In the genomic region with DNA sequence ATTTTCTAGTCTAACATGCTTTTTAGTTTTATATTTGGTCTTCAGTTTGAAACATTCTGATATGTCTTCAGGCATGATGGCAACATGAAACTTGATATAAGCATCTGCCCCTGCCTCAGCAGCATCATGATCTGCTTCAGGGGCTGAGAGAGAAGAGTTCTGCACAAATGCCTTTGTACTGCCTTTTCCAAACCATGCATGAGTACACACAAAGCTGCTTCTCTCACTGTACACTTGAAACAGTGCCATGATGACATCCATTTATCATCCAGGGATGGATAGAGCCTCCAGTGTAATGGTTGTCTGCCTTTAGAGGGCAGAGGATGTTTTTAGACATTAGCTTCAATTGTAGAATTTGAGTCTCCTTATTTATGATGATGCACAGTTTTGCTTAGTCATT, we compare ENCODE assay signal across 13 mouse cellular contexts.
"Had no signal": no experiment of that assay in that cellular context is flagged by ENCODE, and none has a peak within 500 bp of the region (broad histone marks: within the 10 kb centered on the region; RNA-seq: fewer than 3 reads in every experiment).

No protein-coding gene starts in this region.

- H3K27me3 ChIP-seq: limb, embryonic 13.5 days; midbrain, embryonic 12.5 days; neural tube, embryonic 13.5 days had no signal

- H3K4me3 ChIP-seq: limb, embryonic 13.5 days; midbrain, embryonic 12.5 days; myocyte; neural tube, embryonic 13.5 days had no signal

- H3K4me1 ChIP-seq: limb, embryonic 13.5 days; midbrain, embryonic 12.5 days; neural tube, embryonic 13.5 days had no signal

- H3K27ac ChIP-seq: limb, embryonic 13.5 days; liver, embryonic 14.5 days; midbrain, embryonic 12.5 days; neural tube, embryonic 13.5 days had no signal

- H3K4me2 ChIP-seq: limb, embryonic 13.5 days; midbrain, embryonic 12.5 days; neural tube, embryonic 13.5 days had no signal

- H3K9me3 ChIP-seq: limb, embryonic 13.5 days; midbrain, embryonic 12.5 days; neural tube, embryonic 13.5 days had no signal

- ATAC-seq: intestine, embryonic 16.5 days had no signal

- DNase-seq: kidney, postnatal 10 days; left cerebral cortex, postnatal 4 days; lung, adult 18-20 months; right cerebral cortex, postnatal 4 days; spleen, adult 18-20 months; thymus, adult 18-20 months; thymus, postnatal 14 days had no signal

- H3K36me3 ChIP-seq: limb, embryonic 13.5 days; midbrain, embryonic 12.5 days; neural tube, embryonic 13.5 days had no signal

- H3K9ac ChIP-seq: limb, embryonic 13.5 days; liver, embryonic 14.5 days; midbrain, embryonic 12.5 days; neural tube, embryonic 13.5 days had no signal
